ENCODE assay signal across 21 mouse cellular contexts in genomic region chr17:24590943-24591342, GRCm38 (mm10). TPM values are rescaled to one million over a fixed set of nuclear protein-coding genes. Genes with fewer than 3 reads are reported as not detected.
DNase-seq lines count a peak whose midpoint lies in the region; ATAC-seq lines count a peak whose summit lies in the region.
"Had no signal": no experiment of that assay in that cellular context is flagged by ENCODE, and none has a peak within 500 bp of the region (broad histone marks: within the 10 kb centered on the region; RNA-seq: fewer than 3 reads in every experiment).

No protein-coding gene starts in this region.

- H3K36me3 ChIP-seq in limb, embryonic 12.5 days, result peaks cover 93% of the 10 kb centered on the region
- H3K36me3 ChIP-seq in limb, embryonic 10.5 days, result peaks cover 95% of the 10 kb centered on the region

- no peak for ATAC-seq in limb, embryonic 12.5 days (ENCODE audit: insufficient number of reproducible peaks, insufficient read depth, low FRiP score, low TSS enrichment, low read depth)
- ATAC-seq: forebrain, embryonic 15.5 days; liver, embryonic 12.5 days had no signal

- H3K27me3 ChIP-seq in limb, embryonic 12.5 days, result no peaks in the 10 kb centered on the region
- no peaks in the 10 kb centered on the region for H3K27me3 ChIP-seq in limb, embryonic 10.5 days (ENCODE audit: low read depth, poor library complexity, severe bottlenecking)
- H3K27me3 ChIP-seq: forebrain, embryonic 15.5 days; liver, embryonic 12.5 days; midbrain, embryonic 12.5 days had no signal

- peak; percentile 36 for DNase-seq in gastrocnemius, adult 18-20 months (ENCODE audit: low spot score)
- DNase-seq in gastrocnemius, postnatal 10 days, result no peak
- no peak for DNase-seq in limb, embryonic 10.5 days (ENCODE audit: low spot score)
- peak; percentile 84 for DNase-seq in brain, adult 2 months (ENCODE audit: low read depth, low spot score)
- peak; percentile 67 to 79 for DNase-seq in cerebellum, postnatal 14 days
- DNase-seq in layer of hippocampus, adult 9-11 months, result no peak
- DNase-seq in Muller cell, postnatal 12 days (ENCODE audit: inconsistent ontology term), result no peak
- DNase-seq: embryo, embryonic 11 days; kidney, adult 8-10 months; kidney, postnatal 36 days; lung, embryonic 14.5 days; spleen, adult 18-20 months; thymus, adult 18-20 months had no signal

- WGBS in limb, embryonic 12.5 days, result 86% methylated on average over 3 of the region's 3 CpGs
- WGBS in limb, embryonic 10.5 days, result 86% methylated on average over 3 of the region's 3 CpGs

- H3K4me1 ChIP-seq in limb, embryonic 12.5 days (replicated peaks), result no peaks in the 10 kb centered on the region
- H3K4me1 ChIP-seq in limb, embryonic 10.5 days, result no peaks in the 10 kb centered on the region
- H3K4me1 ChIP-seq: forebrain, embryonic 15.5 days; liver, embryonic 12.5 days; midbrain, embryonic 12.5 days had no signal

- no peak overlapping the region for H3K4me3 ChIP-seq in limb, embryonic 12.5 days (replicated peaks)
- H3K4me3 ChIP-seq in limb, embryonic 10.5 days, result no peak overlapping the region
- H3K4me3 ChIP-seq: forebrain, embryonic 15.5 days; left cerebral cortex, adult 2 months; liver, embryonic 12.5 days; midbrain, embryonic 12.5 days; myocyte had no signal

- H3K27ac ChIP-seq in limb, embryonic 12.5 days, result no peak overlapping the region
- H3K27ac ChIP-seq in limb, embryonic 10.5 days, result no peak overlapping the region
- H3K27ac ChIP-seq: forebrain, embryonic 15.5 days; hindbrain, embryonic 14.5 days; left cerebral cortex, adult 2 months; liver, embryonic 12.5 days; midbrain, embryonic 12.5 days had no signal

- H3K9me3 ChIP-seq in limb, embryonic 12.5 days, result no peaks in the 10 kb centered on the region
- no peaks in the 10 kb centered on the region for H3K9me3 ChIP-seq in limb, embryonic 10.5 days (replicated peaks)
- H3K9me3 ChIP-seq: forebrain, embryonic 15.5 days; G1E; liver, embryonic 12.5 days; midbrain, embryonic 12.5 days had no signal

- H3K4me2 ChIP-seq in limb, embryonic 12.5 days, result no peak overlapping the region
- H3K4me2 ChIP-seq: forebrain, embryonic 15.5 days; hindbrain, embryonic 14.5 days; liver, embryonic 12.5 days; lung, embryonic 14.5 days; midbrain, embryonic 12.5 days had no signal

- H3K9ac ChIP-seq in limb, embryonic 12.5 days (replicated peaks), result 0 out of 2 replicates have a peak overlapping the region, but pooled peaks have one; percentile 24
- H3K9ac ChIP-seq: forebrain, embryonic 15.5 days; hindbrain, embryonic 14.5 days; liver, embryonic 12.5 days; lung, embryonic 14.5 days; midbrain, embryonic 12.5 days had no signal

RNA-seq across cellular contexts. Expression of gene Pkd1, which starts 41.3 kb away (rescaled TPM):
- total RNA-seq in gastrocnemius, adult 18-20 months (2021), result 10 to 100 TPM; 12.8 to 21.4 TPM
- total RNA-seq in gastrocnemius, postnatal 10 days (2021), result 10 to 100 TPM; 34.6 to 49.1 TPM
- polyA plus RNA-seq in limb, embryonic 12.5 days (2016; fragmentation: Nextera tagmentation; extraction: Ambion mirVana), result 23.2 and 32.2 TPM in 2 replicates
- 18.9 and 24.7 TPM in 2 replicates for polyA plus RNA-seq in limb, embryonic 10.5 days (2016; fragmentation: Nextera tagmentation; extraction: Ambion mirVana)

RNA-seq across cellular contexts. Expression of gene Tsc2, which starts 41.5 kb away (rescaled TPM):
- total RNA-seq in gastrocnemius, adult 18-20 months (2021), result 100 to 1,000 TPM in 1 of 2 experiments, 10 to 100 TPM in 1; 83.2 to 105 TPM
- 10 to 100 TPM; 51.7 to 61.1 TPM for total RNA-seq in gastrocnemius, postnatal 10 days (2021)
- polyA plus RNA-seq in limb, embryonic 12.5 days (2016; fragmentation: Nextera tagmentation; extraction: Ambion mirVana), result 68.6 and 77.7 TPM in 2 replicates
- 63.2 and 79.5 TPM in 2 replicates for polyA plus RNA-seq in limb, embryonic 10.5 days (2016; fragmentation: Nextera tagmentation; extraction: Ambion mirVana)

RNA-seq across cellular contexts. Expression of gene Nthl1, which starts 41.5 kb away (rescaled TPM):
- 1 to 10 TPM; 2.5 to 3.5 TPM for total RNA-seq in gastrocnemius, adult 18-20 months (2021)
- total RNA-seq in gastrocnemius, postnatal 10 days (2021), result 1 to 10 TPM; 4.3 TPM
- 23.3 and 24.9 TPM in 2 replicates for polyA plus RNA-seq in limb, embryonic 12.5 days (2016; fragmentation: Nextera tagmentation; extraction: Ambion mirVana)
- 27.5 and 31.2 TPM in 2 replicates for polyA plus RNA-seq in limb, embryonic 10.5 days (2016; fragmentation: Nextera tagmentation; extraction: Ambion mirVana)

RNA-seq across cellular contexts. Expression of gene Rab26, which starts 56.9 kb away (rescaled TPM):
- not detected for total RNA-seq in gastrocnemius, adult 18-20 months (2021)
- under 1 TPM; 0.18 to 0.47 TPM for total RNA-seq in gastrocnemius, postnatal 10 days (2021)
- polyA plus RNA-seq in limb, embryonic 12.5 days (2016; fragmentation: Nextera tagmentation; extraction: Ambion mirVana), result 3.2 and 4.0 TPM in 2 replicates
- polyA plus RNA-seq in limb, embryonic 10.5 days (2016; fragmentation: Nextera tagmentation; extraction: Ambion mirVana), result 2.4 and 3.8 TPM in 2 replicates

RNA-seq across cellular contexts. Expression of gene Slc9a3r2, which starts 59.2 kb away (rescaled TPM):
- 10 to 100 TPM; 31.8 to 55.0 TPM for total RNA-seq in gastrocnemius, adult 18-20 months (2021)
- 10 to 100 TPM; 30.1 to 33.4 TPM for total RNA-seq in gastrocnemius, postnatal 10 days (2021)
- polyA plus RNA-seq in limb, embryonic 12.5 days (2016; fragmentation: Nextera tagmentation; extraction: Ambion mirVana), result 58.9 and 59.3 TPM in 2 replicates
- polyA plus RNA-seq in limb, embryonic 10.5 days (2016; fragmentation: Nextera tagmentation; extraction: Ambion mirVana), result 47.2 and 57.1 TPM in 2 replicates

Comparison
In these comparisons a context has a peak if more than half of its experiments do, and no peak if none do; other contexts are left out.
1. DNase-seq: peak in gastrocnemius, adult 18-20 months (single experiment), brain, adult 2 months (single experiment) and cerebellum, postnatal 14 days (2 of 2); none in gastrocnemius, postnatal 10 days (single experiment), limb, embryonic 10.5 days (single experiment), layer of hippocampus, adult 9-11 months (single experiment) and Muller cell, postnatal 12 days (single experiment).